Mouse (Mus musculus) myocyte (in vitro differentiated cells): Measurements from ENCODE around the gene Svs6. TPM values are rescaled to one million over a fixed set of nuclear protein-coding genes. Genes with fewer than 3 reads are reported as not detected.

Experiments
- H3K27me3 ChIP-seq: one replicate; pipeline ENCODE4 v1.6.1; 2011; ENCODE audit not compliant: control insufficient read depth, insufficient read depth, insufficient read length
- H3K36me3 ChIP-seq: one replicate; pipeline ENCODE4 v1.6.1; 2011; ENCODE audit not compliant: control insufficient read depth, insufficient read depth
- H3K4me2 ChIP-seq: one replicate; pipeline ENCODE4 v1.6.1; 2011; ENCODE audit warnings: low read depth, control low read depth
- H3K4me3 ChIP-seq: one replicate; pipeline ENCODE4 v1.5.1; 2011; ENCODE audit warnings: mild to moderate bottlenecking, control low read depth, moderate library complexity
- H3K79me2 ChIP-seq: one replicate; pipeline ENCODE4 v1.6.1; 2011; ENCODE audit not compliant: control insufficient read depth, insufficient read depth
- H3ac ChIP-seq: one replicate; pipeline ENCODE4 v1.6.1; 2011; ENCODE audit not compliant: control insufficient read depth, insufficient read length
- CEBPB ChIP-seq: IDR thresholded peaks from 2 replicates; pipeline ENCODE4 v1.6.1; 2011; ENCODE audit warnings: mild to moderate bottlenecking, moderate library complexity; ENCODE audit not compliant: poor library complexity, insufficient read depth, severe bottlenecking
- E2F4 ChIP-seq: IDR thresholded peaks from one replicate; pipeline ENCODE4 v1.6.1; 2011; ENCODE audit warnings: mild to moderate bottlenecking, control low read depth, moderate library complexity; ENCODE audit not compliant: insufficient read depth
- MAX ChIP-seq: IDR thresholded peaks from one replicate; pipeline ENCODE4 v1.6.1; 2011; ENCODE audit warnings: low read depth, mild to moderate bottlenecking, control low read depth
- MYOD1 ChIP-seq, 3 experiments: IDR thresholded peaks; one replicate each; pipeline ENCODE4 v1.6.1; 2011; ENCODE audit warnings: control low read depth in 2 of 3, low read depth in 2 of 3, mild to moderate bottlenecking in 2 of 3, moderate library complexity in 1 of 3; ENCODE audit not compliant: insufficient read length in 2 of 3, control insufficient read depth in 1 of 3
- MYOG ChIP-seq, 3 experiments: IDR thresholded peaks; one replicate each; pipeline ENCODE4 v1.6.1; 2011; ENCODE audit warnings: control low read depth in 2 of 3, low read depth in 2 of 3, mild to moderate bottlenecking in 2 of 3; ENCODE audit not compliant: insufficient read length in 2 of 3, control insufficient read depth in 1 of 3, insufficient read depth in 1 of 3
- POLR2A ChIP-seq: IDR thresholded peaks from one replicate; pipeline ENCODE4 v1.6.1; 2011; ENCODE audit warnings: low read depth, mild to moderate bottlenecking, control low read depth, moderate library complexity; ENCODE audit not compliant: insufficient read length
- POLR2AphosphoS2 ChIP-seq: IDR thresholded peaks from one replicate; pipeline ENCODE4 v1.6.1; 2011; ENCODE audit warnings: low read depth, control low read depth; ENCODE audit not compliant: insufficient read length
- REST ChIP-seq: IDR thresholded peaks from one replicate; pipeline ENCODE4 v1.6.1; 2011; ENCODE audit warnings: mild to moderate bottlenecking, control low read depth, moderate library complexity; ENCODE audit not compliant: insufficient read depth, insufficient read length
- SRF ChIP-seq: IDR thresholded peaks from one replicate; pipeline ENCODE4 v1.6.1; 2011; ENCODE audit warnings: low read depth; ENCODE audit not compliant: control insufficient read depth, insufficient read length
- TCF12 ChIP-seq: IDR thresholded peaks from one replicate; pipeline ENCODE4 v1.6.1; 2011; ENCODE audit warnings: mild to moderate bottlenecking, control low read depth; ENCODE audit not compliant: poor library complexity, insufficient read depth, severe bottlenecking
- TCF3 ChIP-seq: IDR thresholded peaks from one replicate; pipeline ENCODE4 v1.6.1; 2011; ENCODE audit warnings: low read depth, control low read depth; ENCODE audit not compliant: insufficient read length
- USF1 ChIP-seq: IDR thresholded peaks from one replicate; pipeline ENCODE4 v1.6.1; 2011; ENCODE audit warnings: low read depth, mild to moderate bottlenecking, control low read depth, moderate library complexity
- polyA plus RNA-seq: library from polyadenylated mRNA; unstranded; fragments of >200 nt; fragmentation: generic; extraction: Trizol; gene quantifications from one replicate; pipeline ENCODE4 v1.2.1, GENCODE M21; 2012; ENCODE audit warnings: missing spikeins

The Svs6 gene
- polyA plus RNA-seq, 1 experiment = not detected

DNA sequence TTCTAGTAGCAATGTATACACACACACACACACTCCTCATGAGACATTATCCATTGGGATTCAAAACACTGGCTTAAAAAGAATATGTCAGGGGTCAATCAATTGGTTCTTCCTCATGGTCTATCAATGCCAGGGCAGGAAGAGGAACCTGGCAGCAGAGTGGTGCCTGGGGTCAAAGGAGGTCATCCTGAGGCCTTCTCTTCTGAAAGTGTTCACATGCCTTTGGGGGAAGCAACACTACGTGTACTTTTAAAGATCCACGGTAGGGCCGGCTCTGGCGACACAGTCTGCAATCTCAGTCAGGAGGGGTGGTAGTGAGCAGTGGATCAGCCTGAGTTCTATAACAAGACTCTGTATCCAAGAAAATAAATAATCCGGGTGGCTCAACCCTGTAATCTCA is 43.1 kb downstream of the Svs6 start:
- Histone ChIP-seq H3K36me3 (no peaks in the 10 kb centered on the region), H3K4me2 (no peak overlapping the region), H3ac (no peak overlapping the region), H3K27me3 (no peaks in the 10 kb centered on the region), H3K4me3 (no peak overlapping the region), H3K79me2 (no peaks in the 10 kb centered on the region)
- TF ChIP-seq MYOG (IDR thresholded peaks at IDR 0.05; ENCODE audit: control insufficient read depth in 1 of 3, insufficient read depth in 1 of 3, insufficient read length in 2 of 3, low read depth in 2 of 3) (no peak), CEBPB (no peak), E2F4 (no peak), SRF (no peak), POLR2AphosphoS2 (no peak), REST (no peak), MAX (no peak), TCF12 (no peak), TCF3 (no peak), MYOD1 (IDR thresholded peaks at IDR 0.05; ENCODE audit: control insufficient read depth in 1 of 3, insufficient read length in 2 of 3, low read depth in 2 of 3) (no peak), USF1 (no peak), POLR2A (no peak)

GRCm38 (mm10) chr2:164360974-164361657 is 44.6 kb downstream of the Svs6 start:
- Histone ChIP-seq H3K4me3 (no peak overlapping the region), H3K36me3 (no peaks in the 10 kb centered on the region), H3K79me2 (no peaks in the 10 kb centered on the region), H3ac (no peak overlapping the region), H3K27me3 (no peaks in the 10 kb centered on the region), H3K4me2 (no peak overlapping the region)
- TF ChIP-seq SRF (no peak), REST (no peak), TCF12 (no peak), E2F4 (no peak), TCF3 (no peak), MYOG (IDR thresholded peaks at IDR 0.05; ENCODE audit: control insufficient read depth in 1 of 3, insufficient read depth in 1 of 3, insufficient read length in 2 of 3, low read depth in 2 of 3) (no peak), POLR2A (no peak), POLR2AphosphoS2 (no peak), CEBPB (no peak), MYOD1 (IDR thresholded peaks at IDR 0.05; ENCODE audit: control insufficient read depth in 1 of 3, insufficient read length in 2 of 3, low read depth in 2 of 3) (no peak), MAX (no peak), USF1 (no peak)

- H3K36me3 ChIP-seq = no peaks in the 10 kb centered on the region
- no peaks in the 10 kb centered on the region for H3K79me2 ChIP-seq
- H3K27me3 ChIP-seq = no peaks in the 10 kb centered on the region
- TF ChIP-seq SRF (no peak), POLR2AphosphoS2 (no peak)
- no peak overlapping the region for H3K4me3 ChIP-seq
- H3ac ChIP-seq = no peak overlapping the region
- H3K4me2 ChIP-seq = no peak overlapping the region
These were observed 50.4 kb downstream of the Svs6 start for GRCm38 (mm10) chr2:164366947-164367346.

Other genes starting within 250 kb of the Svs6 start
- 9.8 TPM for gene Stk4, start 246.4 kb upstream of the Svs6 start, polyA plus RNA-seq
- 24.1 TPM for gene Tomm34, start 245.6 kb upstream of the Svs6 start, polyA plus RNA-seq
- gene Kcns1, start 145.6 kb upstream of the Svs6 start, polyA plus RNA-seq = not detected
- not detected for gene Wfdc5, start 134.0 kb upstream of the Svs6 start, polyA plus RNA-seq
- not detected for gene Wfdc12, start 126.1 kb upstream of the Svs6 start, polyA plus RNA-seq
- not detected for gene Wfdc15a, start 116.6 kb upstream of the Svs6 start, polyA plus RNA-seq
- not detected for gene Wfdc15b, start 95.1 kb upstream of the Svs6 start, polyA plus RNA-seq
- not detected for gene Svs2, start 78.3 kb upstream of the Svs6 start, polyA plus RNA-seq
- not detected for gene Svs3b, start 60.1 kb upstream of the Svs6 start, polyA plus RNA-seq
- gene Svs4, start 38.3 kb upstream of the Svs6 start, polyA plus RNA-seq = not detected
- gene Svs3a, start 27.5 kb upstream of the Svs6 start, polyA plus RNA-seq = not detected
- gene Svs5, start 16.0 kb downstream of the Svs6 start, polyA plus RNA-seq = not detected
- gene Slpi, start 72.3 kb downstream of the Svs6 start, polyA plus RNA-seq = 9.4 TPM
- gene Rbpjl, start 86.4 kb downstream of the Svs6 start, polyA plus RNA-seq = 0.06 TPM
- 0.01 TPM for gene Matn4, start 88.4 kb downstream of the Svs6 start, polyA plus RNA-seq
- 52.4 TPM for gene Sdc4, start 127.1 kb downstream of the Svs6 start, polyA plus RNA-seq
- 47.6 TPM for gene Sys1, start 140.2 kb downstream of the Svs6 start, polyA plus RNA-seq
- gene Gm20458, start 144.2 kb downstream of the Svs6 start, polyA plus RNA-seq = 31.6 TPM
- not detected for gene Trp53tg5, start 157.0 kb downstream of the Svs6 start, polyA plus RNA-seq
- 16.4 TPM for gene Dbndd2, start 169.4 kb downstream of the Svs6 start, polyA plus RNA-seq
- gene Pigt, start 180.8 kb downstream of the Svs6 start, polyA plus RNA-seq = 79.2 TPM
- gene Wfdc2, start 245.7 kb downstream of the Svs6 start, polyA plus RNA-seq = not detected